Mouse (Mus musculus) forebrain, embryonic 11.5 days (tissue): ENCODE measurements around the gene Cars2. TPM values are rescaled to one million over a fixed set of nuclear protein-coding genes. Genes with fewer than 3 reads are reported as not detected.
A peak's percentile ranks its signal among the peaks of the same experiment; 100 is the strongest.

Source experiments
- ATAC-seq: fragments of 200-750 bp; cut with Nextera tagmentation; replicated peaks from 2 replicates; pipeline ENCODE4 v1.8.0; 2017; ENCODE audit warnings: moderate TSS enrichment; ENCODE audit not compliant: low FRiP score
- DNase-seq: peaks from one replicate; pipeline ENCODE4 v3.0.0-alpha.2; 2017; ENCODE audit warnings: low spot score
- H3K27ac ChIP-seq: fragments of 300-500 bp; sonication (generic); 2 replicates; pipeline ENCODE4 v1.5.1; 2014; ENCODE audit warnings: low read depth, low read length
- H3K27me3 ChIP-seq: fragments of 300-500 bp; sonication (generic); 2 replicates; pipeline ENCODE4 v1.6.1; 2014; ENCODE audit warnings: mild to moderate bottlenecking, low read length, mixed read lengths; ENCODE audit not compliant: control insufficient read depth, insufficient read depth
- H3K36me3 ChIP-seq: fragments of 300-500 bp; sonication (generic); 2 replicates; pipeline ENCODE4 v1.6.1; 2014; ENCODE audit warnings: mild to moderate bottlenecking, low read length, moderate library complexity, mixed read lengths; ENCODE audit not compliant: control insufficient read depth, insufficient read depth
- H3K4me1 ChIP-seq: fragments of 300-500 bp; sonication (generic); replicated peaks from 2 replicates; pipeline ENCODE4 v1.6.1; 2014; ENCODE audit warnings: low read length, mixed read lengths; ENCODE audit not compliant: control insufficient read depth, insufficient read depth
- H3K4me2 ChIP-seq: fragments of 300-500 bp; sonication (generic); 2 replicates; pipeline ENCODE4 v1.6.1; 2014; ENCODE audit warnings: low read depth, mild to moderate bottlenecking, low read length, moderate library complexity, mixed read lengths; ENCODE audit not compliant: severe bottlenecking
- H3K4me3 ChIP-seq: fragments of 300-500 bp; sonication (generic); 2 replicates; pipeline ENCODE4 v1.5.1; 2014; ENCODE audit warnings: low read depth, low read length
- H3K9ac ChIP-seq: fragments of 300-500 bp; sonication (generic); 2 replicates; pipeline ENCODE4 v1.6.1; 2014; ENCODE audit warnings: low read length
- H3K9me3 ChIP-seq: fragments of 300-500 bp; sonication (generic); 2 replicates; pipeline ENCODE4 v1.6.1; 2016; ENCODE audit warnings: low read length, mixed read lengths; ENCODE audit not compliant: control insufficient read depth
- WGBS: fragments of 180-500 bp; shearing (Covaris S2); extraction: QIAGEN DNeasy Blood & Tissue Kit; methylation state at CpG from one replicate; pipeline ENCODE4 v1.1.7; 2014; 5-methylcytosine and 5-hydroxymethylcytosine counted together
- polyA plus RNA-seq: library from polyadenylated mRNA; unstranded; fragments of >200 nt; fragmentation: Nextera tagmentation; extraction: Ambion mirVana; gene quantifications from 2 replicates; pipeline ENCODE4 v1.2.1, GENCODE M21; 2014

Gene Cars2
- polyA plus RNA-seq, 1 experiment from 2014 or later, result 19.9 TPM

- H3K27me3 ChIP-seq, result no peaks in the 10 kb centered on the region
- no peak overlapping the region for H3K4me3 ChIP-seq
- H3K27ac ChIP-seq, result no peak overlapping the region
- no peaks in the 10 kb centered on the region for H3K4me1 ChIP-seq
- no peaks in the 10 kb centered on the region for H3K9me3 ChIP-seq
- 86% methylated on average over 9 of the region's 9 CpGs for WGBS
- ATAC-seq (no peak), DNase-seq (no peak)
- H3K9ac ChIP-seq, result no peak overlapping the region
- peaks cover 19% of the 10 kb centered on the region for H3K36me3 ChIP-seq
- no peak overlapping the region for H3K4me2 ChIP-seq
These were observed 9.6 kb upstream of the Cars2 start for GRCm38 (mm10) chr8:11560220-11560619.

GRCm38 (mm10) chr8:11559511-11559910 lies 8.9 kb upstream of the Cars2 start:
- no peak overlapping the region for H3K4me2 ChIP-seq
- no peak overlapping the region for H3K4me3 ChIP-seq
- peaks cover 2% of the 10 kb centered on the region; the same call in 1 of the 2 replicates for H3K4me1 ChIP-seq
- ATAC-seq (no peak), DNase-seq (no peak)
- H3K27me3 ChIP-seq, result no peaks in the 10 kb centered on the region
- H3K9ac ChIP-seq, result no peak overlapping the region
- H3K36me3 ChIP-seq, result peaks cover 16% of the 10 kb centered on the region
- 74% methylated on average over 3 of the region's 3 CpGs for WGBS
- no peak overlapping the region for H3K27ac ChIP-seq
- H3K9me3 ChIP-seq, result no peaks in the 10 kb centered on the region

GRCm38 (mm10) chr8:11557768-11558629 lies 7.4 kb upstream of the Cars2 start:
- H3K4me1 ChIP-seq, result peaks cover 5% of the 10 kb centered on the region; the same call in 1 of the 2 replicates
- H3K27ac ChIP-seq, result peak overlapping the region; percentile 100
- no peaks in the 10 kb centered on the region for H3K9me3 ChIP-seq
- under 1% methylated on average over 67 of the region's 67 CpGs for WGBS
- peak overlapping the region; percentile 98 for H3K4me3 ChIP-seq
- DNase-seq, result peak; percentile 99
- peak overlapping the region; percentile 70 for H3K4me2 ChIP-seq
- peak overlapping the region; percentile 96 for H3K9ac ChIP-seq
- ATAC-seq, result peak; percentile 80
- no peaks in the 10 kb centered on the region for H3K27me3 ChIP-seq
- H3K36me3 ChIP-seq, result peaks cover 7% of the 10 kb centered on the region

- peaks cover 7% of the 10 kb centered on the region for H3K36me3 ChIP-seq
- ATAC-seq, result no peak
- H3K4me3 ChIP-seq, result peak overlapping the region; percentile 98
- H3K9ac ChIP-seq, result peak overlapping the region; percentile 96
- no peaks in the 10 kb centered on the region for H3K27me3 ChIP-seq
- H3K27ac ChIP-seq, result peak overlapping the region; percentile 100
- DNase-seq, result no peak
- H3K4me2 ChIP-seq, result peak overlapping the region; percentile 70
- peaks cover 5% of the 10 kb centered on the region; the same call in 1 of the 2 replicates for H3K4me1 ChIP-seq
- no peaks in the 10 kb centered on the region for H3K9me3 ChIP-seq
- under 1% methylated on average over 32 of the region's 32 CpGs for WGBS
These were observed 6.8 kb upstream of the Cars2 start for GRCm38 (mm10) chr8:11557424-11557767.

- H3K27ac ChIP-seq, result peak overlapping the region; percentile 100
- H3K4me3 ChIP-seq, result peak overlapping the region; percentile 98
- peak; percentile 81 for DNase-seq
- peak overlapping the region; percentile 70 for H3K4me2 ChIP-seq
- H3K27me3 ChIP-seq, result no peaks in the 10 kb centered on the region
- WGBS, result under 1% methylated on average over 72 of the region's 85 CpGs
- H3K9me3 ChIP-seq, result no peaks in the 10 kb centered on the region
- H3K4me1 ChIP-seq, result peaks cover 5% of the 10 kb centered on the region; the same call in 1 of the 2 replicates
- H3K9ac ChIP-seq, result peak overlapping the region; percentile 96
- H3K36me3 ChIP-seq, result peaks cover 6% of the 10 kb centered on the region
- no peak for ATAC-seq
These were observed 6.3 kb upstream of the Cars2 start for GRCm38 (mm10) chr8:11556691-11557423.

GRCm38 (mm10) chr8:11555720-11556591 lies 5.4 kb upstream of the Cars2 start:
- peak; percentile 100 for DNase-seq
- WGBS, result under 1% methylated on average over 93 of the region's 103 CpGs
- H3K4me3 ChIP-seq, result peak overlapping the region; percentile 98
- no peaks in the 10 kb centered on the region for H3K9me3 ChIP-seq
- no peaks in the 10 kb centered on the region for H3K27me3 ChIP-seq
- peak overlapping the region; percentile 70 for H3K4me2 ChIP-seq
- H3K9ac ChIP-seq, result peak overlapping the region; percentile 96
- no peaks in the 10 kb centered on the region for H3K36me3 ChIP-seq
- H3K4me1 ChIP-seq, result peaks cover 7% of the 10 kb centered on the region; the same call in 1 of the 2 replicates
- ATAC-seq, result peak; percentile 88
- H3K27ac ChIP-seq, result peak overlapping the region; percentile 100

GRCm38 (mm10) chr8:11554799-11555719 lies 4.5 kb upstream of the Cars2 start, which contains the start of gene Ing1:
Gene Ing1 (plus strand): TSS chr8:11555571.
- under 1% methylated on average over 52 of the region's 52 CpGs for WGBS
- peak within 1 kb of the TSS; percentile 70 for H3K4me2 ChIP-seq
- no peaks in the 10 kb centered on the region for H3K9me3 ChIP-seq
- peak within 1 kb of the TSS; percentile 96 for H3K9ac ChIP-seq
- no peaks in the 10 kb centered on the region for H3K36me3 ChIP-seq
- no peaks in the 10 kb centered on the region for H3K27me3 ChIP-seq
- peak within 1 kb of the TSS; percentile 98 for H3K4me3 ChIP-seq
- H3K4me1 ChIP-seq, result peaks cover 11% of the 10 kb centered on the region; the same call in 1 of the 2 replicates
- DNase-seq, result peak; percentile 98
- peak; percentile 79 for ATAC-seq
- H3K27ac ChIP-seq, result peak within 1 kb of the TSS; percentile 100
